Mouse (Mus musculus): ENCODE measurements around the gene Ufc1. TPM values are rescaled to one million over a fixed set of nuclear protein-coding genes. Genes with fewer than 3 reads are reported as not detected.
A peak's percentile ranks its signal among the peaks of the same experiment; 100 is the strongest.
"Not testable (repeated sequence)": the region's sequence is repeated elsewhere in the genome, so short reads cannot be mapped to it uniquely, and the experiment has no call there.

Gene Ufc1
- polyA plus RNA-seq, 1 experiment from 2014 or later = 99.7 TPM

DNA sequence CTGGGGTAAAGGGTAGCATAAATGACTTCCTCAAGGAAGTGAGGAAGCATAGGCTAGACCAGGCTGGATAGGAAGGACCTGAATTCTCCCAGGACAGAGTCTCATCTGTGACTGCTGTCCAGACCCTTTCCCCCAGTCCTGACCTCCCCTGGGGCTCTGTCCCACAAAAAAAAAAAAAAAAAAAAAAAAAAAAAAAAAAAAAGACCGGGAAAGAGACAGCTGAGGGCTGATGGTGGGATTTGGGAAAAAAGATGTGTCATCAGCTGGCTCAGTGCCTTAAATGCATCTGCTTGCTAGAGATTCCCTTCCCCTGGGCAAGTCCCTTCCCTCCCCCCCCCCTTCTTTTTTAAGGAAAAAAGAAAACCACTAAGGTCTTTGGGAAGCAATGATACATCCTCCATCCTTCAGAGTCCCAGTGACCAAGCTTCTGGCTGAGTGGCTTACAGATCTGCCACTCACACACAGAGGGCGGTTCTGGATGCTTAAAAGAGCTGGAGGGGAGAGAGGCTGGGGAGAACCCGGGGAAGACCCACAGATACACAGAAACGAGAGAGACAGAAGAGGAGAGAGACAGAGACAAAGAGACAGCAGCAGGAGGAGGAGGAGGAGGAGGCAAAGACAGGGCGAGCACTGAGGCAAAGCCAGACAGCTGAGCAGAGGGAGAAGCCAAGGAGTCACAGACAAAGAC, 44.8 kb downstream of the Ufc1 start, which contains the start of gene Adamts4:
TSS of gene Adamts4 (plus strand) at position 509 of the 688 bp plus-strand sequence.
- Histone ChIP-seq H3K27ac (peak within 1 kb of the TSS; percentile 45), H3K9me3 (no peaks in the 10 kb centered on the region), H3K9ac (peak within 1 kb of the TSS; percentile 43; the same call in 1 of the 2 replicates), H3K36me3 (replicated peaks) (no peaks in the 10 kb centered on the region), H3K4me1 (peaks cover 53% of the 10 kb centered on the region), H3K4me2 (peak within 1 kb of the TSS; percentile 56), H3K4me3 (peak within 1 kb of the TSS; percentile 30), H3K27me3 (replicated peaks) (no peaks in the 10 kb centered on the region)
- 18% methylated on average over 5 of the region's 5 CpGs for WGBS
- no peak for ATAC-seq (replicated peaks)

- Histone ChIP-seq H3K4me1 (peaks cover 53% of the 10 kb centered on the region), H3K4me2 (no peak overlapping the region), H3K27ac (0 out of 2 replicates have a peak overlapping the region, but pooled peaks have one; percentile 75), H3K36me3 (replicated peaks) (no peaks in the 10 kb centered on the region; the same call in 1 of the 2 replicates), H3K4me3 (no peak overlapping the region), H3K9me3 (no peaks in the 10 kb centered on the region), H3K9ac (no peak overlapping the region), H3K27me3 (replicated peaks) (no peaks in the 10 kb centered on the region)
- 39% methylated on average over 3 of the region's 3 CpGs for WGBS
- no peak for ATAC-seq (replicated peaks)
These were observed 46.2 kb downstream of the Ufc1 start for GRCm38 (mm10) chr1:171248386-171249226.

DNA sequence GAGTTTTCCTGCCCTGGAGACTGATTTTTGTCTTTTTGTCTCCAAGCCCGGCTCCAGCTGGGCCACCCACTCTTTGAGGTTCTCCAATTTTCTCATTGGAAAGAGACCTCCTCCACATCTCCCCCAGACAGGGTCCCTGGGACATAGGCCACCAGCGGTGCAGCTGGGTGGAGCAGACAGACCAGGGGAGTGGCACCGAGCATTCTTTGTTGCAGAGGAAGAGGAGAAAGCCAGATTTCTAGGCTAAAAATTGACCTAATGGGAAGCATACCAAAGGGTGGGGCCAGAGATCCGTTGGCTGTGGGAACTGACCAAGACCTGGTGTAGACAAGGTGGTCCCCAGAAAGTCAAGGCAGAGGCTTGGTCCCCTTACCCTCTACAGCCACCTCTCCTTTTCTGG, 46.9 kb downstream of the Ufc1 start:
- no peak for ATAC-seq (replicated peaks)
- 29% methylated on average over 4 of the region's 4 CpGs for WGBS
- H3K27ac ChIP-seq = peak overlapping the region; percentile 75
- H3K36me3 ChIP-seq (replicated peaks) = no peaks in the 10 kb centered on the region; the same call in 1 of the 2 replicates
- H3K27me3 ChIP-seq (replicated peaks) = no peaks in the 10 kb centered on the region
- peak overlapping the region; percentile 75 for H3K4me2 ChIP-seq
- H3K9me3 ChIP-seq = no peaks in the 10 kb centered on the region
- peaks cover 53% of the 10 kb centered on the region for H3K4me1 ChIP-seq
- H3K9ac ChIP-seq = no peak overlapping the region
- peak overlapping the region; percentile 66 for H3K4me3 ChIP-seq

- Histone ChIP-seq H3K9me3 (no peaks in the 10 kb centered on the region), H3K36me3 (replicated peaks) (peaks cover 3% of the 10 kb centered on the region; the same call in 1 of the 2 replicates), H3K27me3 (replicated peaks) (no peaks in the 10 kb centered on the region), H3K4me1 (peaks cover 49% of the 10 kb centered on the region), H3K4me2 (peak overlapping the region; percentile 75), H3K9ac (peak overlapping the region; percentile 26; the same call in 1 of the 2 replicates), H3K27ac (peak overlapping the region; percentile 75), H3K4me3 (peak overlapping the region; percentile 66)
- ATAC-seq (replicated peaks) = peak; percentile 9
- WGBS = 15% methylated on average over 13 of the region's 13 CpGs
These were observed 47.4 kb downstream of the Ufc1 start for GRCm38 (mm10) chr1:171247453-171247841.

DNA sequence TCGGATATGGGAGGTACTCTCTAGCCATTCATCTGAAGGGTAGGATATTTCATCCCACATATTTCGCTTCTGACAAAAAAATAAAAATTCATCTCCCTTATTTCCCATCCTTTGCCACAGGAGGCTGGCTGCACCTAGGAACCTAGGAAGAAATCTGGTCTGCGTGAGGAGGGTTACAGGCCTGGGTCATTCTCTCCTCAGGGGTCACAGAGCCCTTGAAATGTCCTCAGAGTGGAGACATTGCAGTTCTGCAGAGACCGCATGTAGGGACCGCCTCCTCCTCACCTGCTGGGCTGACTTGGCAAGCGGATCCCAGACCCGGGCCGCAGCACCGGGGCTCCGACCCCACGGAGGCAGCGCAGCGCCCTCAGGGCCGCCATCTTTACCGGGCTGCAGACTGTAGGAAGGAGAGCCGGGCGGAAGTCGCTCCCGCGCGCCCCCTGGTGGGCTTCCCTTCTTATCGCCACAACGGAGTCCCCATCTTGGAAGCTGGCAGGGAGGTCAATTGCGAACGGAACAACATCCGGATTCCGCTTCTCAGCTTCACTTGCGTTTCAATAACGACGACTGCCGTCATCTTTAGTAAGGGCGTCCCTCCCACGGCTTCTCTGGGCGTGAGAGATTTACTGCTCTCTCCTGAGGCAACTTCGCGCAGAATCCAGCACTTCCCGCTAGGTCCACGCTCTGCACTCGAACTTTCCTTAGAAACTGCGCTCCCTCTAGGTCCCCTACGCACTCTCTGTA, 47.9 kb downstream of the Ufc1 start:
- Histone ChIP-seq H3K4me3 (peak overlapping the region; percentile 66), H3K27me3 (replicated peaks) (no peaks in the 10 kb centered on the region), H3K4me1 (peaks cover 44% of the 10 kb centered on the region), H3K9me3 (no peaks in the 10 kb centered on the region), H3K27ac (peak overlapping the region; percentile 75), H3K4me2 (peak overlapping the region; percentile 75), H3K36me3 (replicated peaks) (peaks cover 3% of the 10 kb centered on the region; the same call in 1 of the 2 replicates), H3K9ac (peak overlapping the region; percentile 81)
- ATAC-seq (replicated peaks) = peak; percentile 94
- WGBS = under 1% methylated on average over 41 of the region's 41 CpGs

- H3K9me3 ChIP-seq = no peaks in the 10 kb centered on the region
- no peaks in the 10 kb centered on the region for H3K27me3 ChIP-seq (replicated peaks)
- H3K27ac ChIP-seq = no peak overlapping the region
- no peak overlapping the region for H3K4me3 ChIP-seq
- peaks cover 28% of the 10 kb centered on the region for H3K4me1 ChIP-seq
- H3K36me3 ChIP-seq (replicated peaks) = peaks cover 10% of the 10 kb centered on the region; the same call in 1 of the 2 replicates
- 96% methylated on average over 8 of the region's 8 CpGs for WGBS
- no peak overlapping the region for H3K9ac ChIP-seq
- no peak overlapping the region for H3K4me2 ChIP-seq
- ATAC-seq (replicated peaks) = no peak
These were observed 49.5 kb downstream of the Ufc1 start for GRCm38 (mm10) chr1:171245353-171245752.

- ATAC-seq (replicated peaks); H3K27ac ChIP-seq; H3K4me3 ChIP-seq; H3K9ac ChIP-seq; H3K27me3 ChIP-seq (replicated peaks); H3K9me3 ChIP-seq; H3K4me2 ChIP-seq: not testable (repeated sequence)
- Histone ChIP-seq H3K36me3 (replicated peaks) (peaks cover 38% of the 10 kb centered on the region; the same call in 1 of the 2 replicates), H3K4me1 (peaks cover 15% of the 10 kb centered on the region)
- WGBS = 86% methylated on average over 12 of the region's 12 CpGs
These were observed 52.9 kb downstream of the Ufc1 start for GRCm38 (mm10) chr1:171241952-171242351.

DNA sequence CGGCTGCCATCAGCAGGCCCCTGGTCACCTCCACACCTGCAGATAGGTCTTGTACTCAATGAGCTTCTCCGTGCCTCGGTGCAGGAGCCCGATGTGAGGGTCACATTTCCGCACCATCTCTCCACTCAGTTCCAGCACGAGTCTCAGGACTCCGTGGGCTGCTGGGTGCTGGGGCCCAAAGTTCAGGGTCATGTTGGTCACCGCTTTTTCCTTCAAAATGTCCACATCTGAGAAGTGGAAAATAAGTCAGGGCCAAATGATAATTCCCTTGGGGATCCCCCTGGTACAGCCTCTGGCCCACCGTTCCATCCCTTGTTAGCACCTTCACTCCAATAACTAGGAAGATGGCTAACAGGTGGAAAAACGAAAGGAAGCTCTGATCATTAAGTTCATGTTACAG, 53.9 kb downstream of the Ufc1 start:
- no peaks in the 10 kb centered on the region for H3K9me3 ChIP-seq
- peaks cover 46% of the 10 kb centered on the region; the same call in 1 of the 2 replicates for H3K36me3 ChIP-seq (replicated peaks)
- no peak overlapping the region for H3K4me2 ChIP-seq
- no peak for ATAC-seq (replicated peaks)
- H3K4me1 ChIP-seq = peaks cover 9% of the 10 kb centered on the region
- no peak overlapping the region for H3K4me3 ChIP-seq
- no peak overlapping the region for H3K9ac ChIP-seq
- no peak overlapping the region for H3K27ac ChIP-seq
- H3K27me3 ChIP-seq (replicated peaks) = no peaks in the 10 kb centered on the region
- WGBS = 93% methylated on average over 10 of the region's 10 CpGs

GRCm38 (mm10) chr1:171239992-171240744, 54.7 kb downstream of the Ufc1 start:
- 85% methylated on average over 15 of the region's 15 CpGs for WGBS
- H3K4me3 ChIP-seq = no peak overlapping the region
- H3K4me2 ChIP-seq = no peak overlapping the region
- H3K36me3 ChIP-seq (replicated peaks) = peaks cover 52% of the 10 kb centered on the region
- no peak for ATAC-seq (replicated peaks)
- H3K27ac ChIP-seq = no peak overlapping the region
- H3K27me3 ChIP-seq (replicated peaks) = no peaks in the 10 kb centered on the region
- H3K4me1 ChIP-seq = 0 out of 2 replicates have a peak, but pooled peaks cover 3% of the 10 kb centered on the region
- no peaks in the 10 kb centered on the region for H3K9me3 ChIP-seq
- no peak overlapping the region for H3K9ac ChIP-seq
